Mouse (Mus musculus) hindbrain, embryonic 16.5 days (tissue): ENCODE data around the gene Arhgap29. TPM values are rescaled to one million over a fixed set of nuclear protein-coding genes. Genes with fewer than 3 reads are reported as not detected.
A peak's percentile ranks its signal among the peaks of the same experiment; 100 is the strongest.

Source experiments
- ATAC-seq: fragments of 200-750 bp; cut with Nextera tagmentation; 2 replicates; pipeline ENCODE4 v1.8.0; 2017; ENCODE audit warnings: moderate TSS enrichment, moderate library complexity
- H3K27ac ChIP-seq: fragments of 300-500 bp; sonication (generic); 2 replicates; pipeline ENCODE4 v1.5.1; 2014; ENCODE audit warnings: low read depth, mild to moderate bottlenecking, control low read depth, low read length, moderate library complexity
- H3K27me3 ChIP-seq: fragments of 300-500 bp; sonication (generic); replicated peaks from 2 replicates; pipeline ENCODE4 v1.6.1; 2014; ENCODE audit warnings: low read length; ENCODE audit not compliant: control insufficient read depth, insufficient read depth
- H3K36me3 ChIP-seq: fragments of 300-500 bp; sonication (generic); 2 replicates; pipeline ENCODE4 v1.6.1; 2014; ENCODE audit warnings: mild to moderate bottlenecking, low read length, moderate library complexity, mixed read lengths; ENCODE audit not compliant: control insufficient read depth, insufficient read depth
- H3K4me1 ChIP-seq: fragments of 300-500 bp; sonication (generic); 2 replicates; pipeline ENCODE4 v1.6.1; 2014; ENCODE audit warnings: low read depth, low read length; ENCODE audit not compliant: control insufficient read depth, insufficient read depth
- H3K4me2 ChIP-seq: fragments of 300-500 bp; sonication (generic); 2 replicates; pipeline ENCODE4 v1.6.1; 2014; ENCODE audit warnings: mild to moderate bottlenecking, low read length, control low read depth, moderate library complexity
- H3K4me3 ChIP-seq: fragments of 300-500 bp; sonication (generic); 2 replicates; pipeline ENCODE4 v1.5.1; 2014; ENCODE audit warnings: mild to moderate bottlenecking, low read length, control low read depth, moderate library complexity
- H3K9ac ChIP-seq: fragments of 300-500 bp; sonication (generic); 2 replicates; pipeline ENCODE4 v1.6.1; 2014; ENCODE audit warnings: low read depth, mild to moderate bottlenecking, control low read depth, low read length, moderate library complexity
- H3K9me3 ChIP-seq: fragments of 300-500 bp; sonication (generic); 2 replicates; pipeline ENCODE4 v1.6.1; 2014; ENCODE audit warnings: mild to moderate bottlenecking, low read length, moderate library complexity; ENCODE audit not compliant: control insufficient read depth
- WGBS: fragments of 180-500 bp; shearing (Covaris S2); extraction: QIAGEN DNeasy Blood & Tissue Kit; methylation state at CpG from one replicate; pipeline ENCODE4 v1.1.7; 2014; 5-methylcytosine and 5-hydroxymethylcytosine counted together
- polyA plus RNA-seq: library from polyadenylated mRNA; unstranded; fragments of >200 nt; fragmentation: Nextera tagmentation; extraction: Ambion mirVana; gene quantifications from 2 replicates; pipeline ENCODE4 v1.2.1, GENCODE M21; 2015

Arhgap29 gene
- 15.4 and 22.1 TPM in 2 replicates for polyA plus RNA-seq

GRCm38 (mm10) chr3:121952041-121952591 is at the start of gene Arhgap29:
TSS of gene Arhgap29 (plus strand) at chr3:121952541.
- Histone ChIP-seq H3K27ac (peak within 1 kb of the TSS; percentile 51; the same call in 1 of the 2 replicates), H3K4me1 (peaks cover 10% of the 10 kb centered on the region; the same call in 1 of the 2 replicates), H3K9me3 (no peaks in the 10 kb centered on the region), H3K4me2 (peak within 1 kb of the TSS; percentile 83), H3K9ac (peak within 1 kb of the TSS; percentile 76), H3K27me3 (peaks cover 4% of the 10 kb centered on the region), H3K36me3 (no peaks in the 10 kb centered on the region), H3K4me3 (peak within 1 kb of the TSS; percentile 71)
- no peak for ATAC-seq
- 98% methylated on average over 8 of the region's 8 CpGs for WGBS

DNA sequence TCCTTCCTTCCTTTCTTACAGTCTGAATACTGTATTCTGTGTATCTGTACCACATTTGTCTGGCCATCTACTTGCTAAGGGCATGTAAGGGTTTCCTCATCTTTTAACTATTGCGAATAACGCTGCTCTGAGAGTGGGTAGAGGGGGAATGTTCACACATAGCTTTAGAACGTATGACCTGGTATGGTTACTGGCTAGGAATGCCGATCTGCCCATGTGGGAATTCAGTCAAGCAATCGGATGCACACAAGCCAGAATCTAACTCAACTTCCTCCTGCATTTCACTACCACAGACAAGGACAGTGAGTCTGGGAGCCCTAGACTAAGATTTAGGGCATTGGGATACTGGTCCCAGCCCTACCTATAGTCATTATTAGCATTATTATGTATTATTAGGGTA is 49.6 kb upstream of the Arhgap29 start:
- Histone ChIP-seq H3K4me2 (no peak overlapping the region), H3K36me3 (no peaks in the 10 kb centered on the region), H3K27ac (no peak overlapping the region), H3K9me3 (no peaks in the 10 kb centered on the region), H3K4me3 (no peak overlapping the region), H3K4me1 (no peaks in the 10 kb centered on the region), H3K9ac (no peak overlapping the region), H3K27me3 (no peaks in the 10 kb centered on the region)
- ATAC-seq, result no peak
- WGBS, result 82% methylated on average over 5 of the region's 5 CpGs

DNA sequence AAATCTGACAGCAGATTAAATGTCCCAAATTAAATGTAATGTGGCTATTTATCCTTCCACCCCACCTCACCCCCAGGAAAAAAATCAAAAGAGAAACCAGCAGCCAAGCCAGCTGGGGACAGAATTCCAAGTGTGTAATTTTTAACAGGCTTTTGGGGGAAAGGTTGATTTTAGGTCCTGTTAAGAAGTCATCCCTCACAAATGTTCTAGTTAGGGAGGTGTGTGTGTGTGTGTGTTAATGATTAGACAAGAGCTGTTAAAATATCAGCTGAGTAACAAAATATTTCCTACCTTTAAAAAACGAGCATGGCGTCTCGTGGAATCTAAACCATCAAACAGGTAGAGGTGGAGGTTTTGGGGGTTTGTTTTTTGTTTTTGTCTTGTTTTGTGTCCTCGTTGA is 49.1 kb upstream of the Arhgap29 start:
- ATAC-seq, result no peak
- WGBS, result 72% methylated on average over 4 of the region's 4 CpGs
- H3K27me3 ChIP-seq, result no peaks in the 10 kb centered on the region

DNA sequence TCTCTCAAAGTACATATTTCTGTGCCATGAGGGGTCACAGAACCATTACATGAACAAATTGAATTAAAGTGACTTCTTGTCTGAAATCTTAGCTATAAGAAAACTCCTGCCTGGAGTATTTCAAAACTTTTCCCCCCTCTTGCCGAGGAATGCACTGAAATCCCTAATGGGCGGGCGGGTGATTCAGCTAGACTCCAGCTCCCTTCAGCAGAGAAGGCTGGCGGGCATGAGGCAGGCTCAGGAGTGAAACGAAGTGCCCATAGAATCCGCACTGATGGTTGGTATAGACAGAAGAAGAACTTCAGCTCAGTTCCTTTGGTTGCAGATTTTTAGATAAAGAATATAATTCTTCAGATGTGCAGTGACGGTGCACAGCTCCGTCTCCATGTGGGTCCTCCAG is 48.6 kb upstream of the Arhgap29 start:
- WGBS, result 81% methylated on average over 8 of the region's 8 CpGs
- no peak overlapping the region for H3K27ac ChIP-seq
- H3K4me3 ChIP-seq, result no peak overlapping the region
- no peaks in the 10 kb centered on the region for H3K9me3 ChIP-seq
- no peak overlapping the region for H3K4me2 ChIP-seq
- no peaks in the 10 kb centered on the region for H3K4me1 ChIP-seq
- H3K9ac ChIP-seq, result no peak overlapping the region
- no peaks in the 10 kb centered on the region for H3K36me3 ChIP-seq
- ATAC-seq, result no peak
- no peaks in the 10 kb centered on the region for H3K27me3 ChIP-seq

More for the DNA sequence above, 49.1 kb upstream of the Arhgap29 start:
- Histone ChIP-seq H3K9ac (no peak overlapping the region), H3K4me3 (no peak overlapping the region), H3K4me1 (no peaks in the 10 kb centered on the region), H3K27ac (no peak overlapping the region), H3K9me3 (no peaks in the 10 kb centered on the region), H3K4me2 (no peak overlapping the region), H3K36me3 (no peaks in the 10 kb centered on the region)

GRCm38 (mm10) chr3:121904476-121904875 is 47.9 kb upstream of the Arhgap29 start:
- Histone ChIP-seq H3K4me3 (no peak overlapping the region), H3K27ac (no peak overlapping the region), H3K36me3 (no peaks in the 10 kb centered on the region), H3K27me3 (no peaks in the 10 kb centered on the region), H3K9me3 (no peaks in the 10 kb centered on the region), H3K4me2 (no peak overlapping the region), H3K9ac (no peak overlapping the region), H3K4me1 (no peaks in the 10 kb centered on the region)
- WGBS, result 87% methylated on average over 2 of the region's 2 CpGs
- ATAC-seq, result no peak

DNA sequence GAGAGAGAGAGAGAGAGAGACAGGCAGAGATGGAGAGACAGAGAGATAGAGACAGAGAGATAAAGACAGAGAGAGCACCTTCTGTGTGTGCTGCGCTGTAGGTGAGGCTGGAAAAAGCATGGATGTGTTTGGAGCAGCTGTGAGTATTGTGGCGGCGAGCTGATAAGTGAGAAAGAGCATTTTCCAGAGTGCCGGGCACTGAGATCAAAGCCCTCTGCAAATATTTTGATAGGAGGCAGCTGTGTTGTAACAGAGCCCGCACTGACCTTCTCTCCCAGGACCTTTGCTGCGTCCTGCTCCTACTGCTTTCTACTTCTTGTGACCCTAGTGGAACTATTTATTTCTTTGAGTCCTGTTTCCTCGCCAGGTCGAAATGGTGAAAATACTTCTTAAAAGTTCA is 45.7 kb upstream of the Arhgap29 start:
- Histone ChIP-seq H3K4me1 (no peaks in the 10 kb centered on the region), H3K36me3 (no peaks in the 10 kb centered on the region), H3K9ac (no peak overlapping the region), H3K27me3 (no peaks in the 10 kb centered on the region), H3K4me2 (no peak overlapping the region), H3K4me3 (no peak overlapping the region), H3K27ac (no peak overlapping the region), H3K9me3 (no peaks in the 10 kb centered on the region)
- no peak for ATAC-seq
- WGBS, result 69% methylated on average over 8 of the region's 8 CpGs

DNA sequence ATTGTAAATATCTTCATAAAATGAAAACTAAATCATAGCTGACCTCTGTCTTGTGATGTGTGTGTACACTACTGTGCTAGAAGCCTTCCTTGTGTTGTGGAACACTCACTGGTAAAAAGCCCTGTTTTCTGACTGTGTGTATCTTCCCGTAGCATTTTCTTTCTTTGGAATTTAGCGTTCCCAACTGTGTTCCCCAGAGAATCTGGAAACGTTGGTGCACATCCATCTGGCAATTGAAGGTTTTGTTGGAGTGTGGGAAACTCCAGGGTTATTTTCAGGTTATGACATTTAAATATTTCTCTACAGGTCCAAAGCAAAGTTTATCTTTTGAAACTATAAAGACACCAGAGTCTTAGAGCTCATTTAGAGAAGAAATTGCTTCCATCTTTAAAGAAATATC is 43.2 kb upstream of the Arhgap29 start:
- H3K4me2 ChIP-seq, result no peak overlapping the region
- no peak overlapping the region for H3K9ac ChIP-seq
- H3K4me1 ChIP-seq, result no peaks in the 10 kb centered on the region
- no peaks in the 10 kb centered on the region for H3K9me3 ChIP-seq
- no peaks in the 10 kb centered on the region for H3K36me3 ChIP-seq
- WGBS, result 69% methylated on average over 3 of the region's 3 CpGs
- ATAC-seq, result no peak
- no peak overlapping the region for H3K27ac ChIP-seq
- no peaks in the 10 kb centered on the region for H3K27me3 ChIP-seq
- H3K4me3 ChIP-seq, result no peak overlapping the region

- no peak overlapping the region for H3K27ac ChIP-seq
- H3K4me3 ChIP-seq, result no peak overlapping the region
- no peaks in the 10 kb centered on the region for H3K36me3 ChIP-seq
- WGBS, result 83% methylated on average over 5 of the region's 5 CpGs
- H3K4me1 ChIP-seq, result no peaks in the 10 kb centered on the region
- no peaks in the 10 kb centered on the region for H3K27me3 ChIP-seq
- no peaks in the 10 kb centered on the region for H3K9me3 ChIP-seq
- no peak for ATAC-seq
- H3K9ac ChIP-seq, result no peak overlapping the region
- H3K4me2 ChIP-seq, result no peak overlapping the region
Measured at GRCm38 (mm10) chr3:121913476-121913875, 38.9 kb upstream of the Arhgap29 start.

- Histone ChIP-seq H3K9me3 (no peaks in the 10 kb centered on the region), H3K9ac (no peak overlapping the region), H3K27ac (peak overlapping the region; percentile 20; the same call in 1 of the 2 replicates), H3K4me2 (no peak overlapping the region), H3K36me3 (no peaks in the 10 kb centered on the region), H3K4me3 (no peak overlapping the region), H3K27me3 (no peaks in the 10 kb centered on the region), H3K4me1 (no peaks in the 10 kb centered on the region)
- ATAC-seq, result no peak
- WGBS, result 66% methylated on average over 13 of the region's 13 CpGs
Measured at GRCm38 (mm10) chr3:121914459-121915185, 37.7 kb upstream of the Arhgap29 start.
